Mouse (Mus musculus): ENCODE data around the gene Jade2.

DNA sequence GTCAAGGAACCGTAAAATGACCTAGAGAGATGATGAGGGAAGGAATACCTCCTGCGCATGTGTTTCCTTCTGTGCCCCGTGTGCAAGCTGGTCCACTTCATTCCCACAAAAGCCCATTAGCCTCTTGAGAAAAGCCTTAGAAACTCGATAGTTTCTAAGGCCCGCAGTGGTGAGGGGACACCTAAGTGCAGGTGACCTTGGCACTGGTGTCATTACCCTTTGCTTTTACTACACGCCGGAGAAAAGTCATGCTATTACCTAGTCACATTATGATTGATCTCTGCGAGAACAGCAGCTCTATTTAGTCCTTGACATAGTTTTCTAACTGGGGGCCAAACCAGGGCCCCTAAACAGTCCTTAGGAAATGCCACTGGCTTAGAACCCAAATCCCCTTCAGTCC lies 3.2 kb upstream of the Jade2 start:
- TF ChIP-seq CTCF (IDR thresholded peaks at IDR 0.05; ENCODE audit: low read depth) (no peak), EP300 (IDR thresholded peaks at IDR 0.05; ENCODE audit: low read depth) (no peak)
